Mouse (Mus musculus) brain, embryonic 14.5 days (tissue): ENCODE measurements around the gene Cdc42ep1. TPM values are rescaled to one million over a fixed set of nuclear protein-coding genes. Genes with fewer than 3 reads are reported as not detected.
"Not testable (repeated sequence)": the region's sequence is repeated elsewhere in the genome, so short reads cannot be mapped to it uniquely, and the experiment has no call there.

Source experiments
- DNase-seq: peaks from one replicate; pipeline ENCODE4 v3.0.0-alpha.2; 2011; ENCODE audit warnings: low read depth
- CTCF ChIP-seq: fragments of 200-500 bp; IDR thresholded peaks from 2 replicates; pipeline ENCODE4 v1.5.1; 2012; ENCODE audit warnings: inconsistent platforms, mild to moderate bottlenecking, moderate library complexity, borderline replicate concordance; ENCODE audit not compliant: insufficient read depth, insufficient read length; ENCODE audit errors: extremely low read depth
- POLR2A ChIP-seq: fragments of 200-500 bp; IDR thresholded peaks from 2 replicates; pipeline ENCODE4 v1.6.1; 2012; ENCODE audit warnings: mild to moderate bottlenecking, inconsistent platforms, borderline replicate concordance; ENCODE audit not compliant: poor library complexity, insufficient read depth, insufficient read length, severe bottlenecking; ENCODE audit errors: extremely low read depth
- polyA plus RNA-seq: library from polyadenylated mRNA; depleted of rRNA; stranded (reverse); fragments of >200 nt; gene quantifications from 2 replicates; pipeline ENCODE4 v1.2.3, GENCODE M21; 2012

Cdc42ep1 gene
- polyA plus RNA-seq, 1 experiment: 13.5 TPM

- no peak for DNase-seq
- TF ChIP-seq CTCF (no peak), POLR2A (no peak)
Measured at GRCm38 (mm10) chr15:78840751-78841150, 1.7 kb upstream of the Cdc42ep1 start.

- TF ChIP-seq POLR2A (no peak), CTCF (no peak)
- no peak for DNase-seq
Measured at GRCm38 (mm10) chr15:78841161-78841790, 1.1 kb upstream of the Cdc42ep1 start.

GRCm38 (mm10) chr15:78843581-78844469 is 1.4 kb downstream of the Cdc42ep1 start:
- TF ChIP-seq CTCF (no peak), POLR2A (no peak)
- DNase-seq: no peak

GRCm38 (mm10) chr15:78844791-78845190 is 2.4 kb downstream of the Cdc42ep1 start:
- TF ChIP-seq CTCF (no peak), POLR2A (no peak)
- no peak for DNase-seq

GRCm38 (mm10) chr15:78845321-78845720 is 2.9 kb downstream of the Cdc42ep1 start:
- DNase-seq: no peak
- TF ChIP-seq POLR2A (no peak), CTCF (no peak)

GRCm38 (mm10) chr15:78845867-78846266 is 3.4 kb downstream of the Cdc42ep1 start:
- no peak for DNase-seq
- TF ChIP-seq POLR2A (no peak), CTCF (no peak)

GRCm38 (mm10) chr15:78846352-78846751 is 3.9 kb downstream of the Cdc42ep1 start:
- DNase-seq: no peak
- TF ChIP-seq POLR2A (no peak), CTCF (no peak)

GRCm38 (mm10) chr15:78846805-78847204 is 4.4 kb downstream of the Cdc42ep1 start:
- DNase-seq: not testable (repeated sequence)

GRCm38 (mm10) chr15:78848467-78848866 is 6.0 kb downstream of the Cdc42ep1 start:
- TF ChIP-seq POLR2A (no peak), CTCF (peak; percentile 87)
- DNase-seq: peak; percentile 71

- DNase-seq: no peak
- TF ChIP-seq POLR2A: no peak
- TF ChIP-seq CTCF: no peak
Measured at GRCm38 (mm10) chr15:78849485-78849884, 7.1 kb downstream of the Cdc42ep1 start.

- DNase-seq: no peak
- TF ChIP-seq CTCF (no peak), POLR2A (no peak)
Measured at GRCm38 (mm10) chr15:78850059-78850824, 7.8 kb downstream of the Cdc42ep1 start.

GRCm38 (mm10) chr15:78850944-78851343 is 8.5 kb downstream of the Cdc42ep1 start:
- DNase-seq: no peak
- TF ChIP-seq CTCF: no peak
- TF ChIP-seq POLR2A: no peak
